Mouse (Mus musculus): ENCODE results near the gene Olfr71. TPM values are rescaled to one million over a fixed set of nuclear protein-coding genes. Genes with fewer than 3 reads are reported as not detected.
A peak's percentile ranks its signal among the peaks of the same experiment; 100 is the strongest.

Olfr71 gene
- polyA plus RNA-seq, 1 experiment from 2014 or later, result 0.09 TPM

- no peak overlapping the region for H3K27ac ChIP-seq (ENCODE audit: low read length)
- no peaks in the 10 kb centered on the region for H3K9me3 ChIP-seq (ENCODE audit: control insufficient read depth, low read depth, low read length)
- no peaks in the 10 kb centered on the region for H3K4me1 ChIP-seq (ENCODE audit: control insufficient read depth, insufficient read depth, low read length)
- ATAC-seq (ENCODE audit: insufficient number of reproducible peaks, insufficient read depth, low FRiP score, low read depth), result no peak
- peaks cover 27% of the 10 kb centered on the region for H3K36me3 ChIP-seq (ENCODE audit: control insufficient read depth, insufficient read depth, low read length)
- H3K9ac ChIP-seq (replicated peaks; ENCODE audit: low read depth, low read length), result no peak overlapping the region
- WGBS, result 85% methylated on average over 7 of the region's 7 CpGs
- no peak overlapping the region for H3K4me2 ChIP-seq (replicated peaks; ENCODE audit: low read depth, low read length)
- no peak overlapping the region for H3K4me3 ChIP-seq (ENCODE audit: low read depth, low read length)
- no peaks in the 10 kb centered on the region for H3K27me3 ChIP-seq (ENCODE audit: control insufficient read depth, insufficient read depth, low read length)
These were observed 30.5 kb downstream of the Olfr71 start for GRCm38 (mm10) chr4:43679416-43680043.

- Histone ChIP-seq H3K4me3 (ENCODE audit: low read depth, low read length) (no peak overlapping the region), H3K27ac (ENCODE audit: low read length) (no peak overlapping the region), H3K36me3 (ENCODE audit: control insufficient read depth, insufficient read depth, low read length) (peaks cover 29% of the 10 kb centered on the region), H3K9me3 (ENCODE audit: control insufficient read depth, low read depth, low read length) (no peaks in the 10 kb centered on the region), H3K27me3 (ENCODE audit: control insufficient read depth, insufficient read depth, low read length) (no peaks in the 10 kb centered on the region), H3K4me1 (ENCODE audit: control insufficient read depth, insufficient read depth, low read length) (no peaks in the 10 kb centered on the region), H3K9ac (replicated peaks; ENCODE audit: low read depth, low read length) (no peak overlapping the region), H3K4me2 (replicated peaks; ENCODE audit: low read depth, low read length) (no peak overlapping the region)
- ATAC-seq (ENCODE audit: insufficient number of reproducible peaks, insufficient read depth, low FRiP score, low read depth), result no peak
- WGBS, result 88% methylated on average over 6 of the region's 6 CpGs
These were observed 31.5 kb downstream of the Olfr71 start for GRCm38 (mm10) chr4:43678541-43678940.

- WGBS, result 79% methylated on average over 4 of the region's 4 CpGs
- 0 out of 2 replicates have a peak, but pooled peaks cover 3% of the 10 kb centered on the region for H3K4me1 ChIP-seq (ENCODE audit: control insufficient read depth, insufficient read depth, low read length)
These were observed 34.4 kb downstream of the Olfr71 start for GRCm38 (mm10) chr4:43675608-43676007.

GRCm38 (mm10) chr4:43674974-43675373 is 35.1 kb downstream of the Olfr71 start:
- H3K27ac ChIP-seq (ENCODE audit: low read length), result no peak overlapping the region
- WGBS, result 69% methylated on average over 5 of the region's 5 CpGs
- no peak overlapping the region for H3K4me3 ChIP-seq (ENCODE audit: low read depth, low read length)
- H3K4me1 ChIP-seq (ENCODE audit: control insufficient read depth, insufficient read depth, low read length), result peaks cover 5% of the 10 kb centered on the region; the same call in 1 of the 2 replicates
- H3K27me3 ChIP-seq (ENCODE audit: control insufficient read depth, insufficient read depth, low read length), result no peaks in the 10 kb centered on the region
- no peak overlapping the region for H3K4me2 ChIP-seq (replicated peaks; ENCODE audit: low read depth, low read length)
- H3K9ac ChIP-seq (replicated peaks; ENCODE audit: low read depth, low read length), result no peak overlapping the region
- no peaks in the 10 kb centered on the region for H3K9me3 ChIP-seq (ENCODE audit: control insufficient read depth, low read depth, low read length)
- H3K36me3 ChIP-seq (ENCODE audit: control insufficient read depth, insufficient read depth, low read length), result peaks cover 17% of the 10 kb centered on the region
- ATAC-seq (ENCODE audit: insufficient number of reproducible peaks, insufficient read depth, low FRiP score, low read depth), result no peak

More at GRCm38 (mm10) chr4:43675608-43676007, 34.4 kb downstream of the Olfr71 start:
- H3K9ac ChIP-seq (replicated peaks; ENCODE audit: low read depth, low read length), result no peak overlapping the region
- no peak for ATAC-seq (ENCODE audit: insufficient number of reproducible peaks, insufficient read depth, low FRiP score, low read depth)
- no peaks in the 10 kb centered on the region for H3K9me3 ChIP-seq (ENCODE audit: control insufficient read depth, low read depth, low read length)
- no peak overlapping the region for H3K27ac ChIP-seq (ENCODE audit: low read length)
- H3K4me2 ChIP-seq (replicated peaks; ENCODE audit: low read depth, low read length), result no peak overlapping the region
- no peaks in the 10 kb centered on the region for H3K27me3 ChIP-seq (ENCODE audit: control insufficient read depth, insufficient read depth, low read length)
- H3K36me3 ChIP-seq (ENCODE audit: control insufficient read depth, insufficient read depth, low read length), result peaks cover 17% of the 10 kb centered on the region
- no peak overlapping the region for H3K4me3 ChIP-seq (ENCODE audit: low read depth, low read length)

GRCm38 (mm10) chr4:43673703-43674102 is 36.4 kb downstream of the Olfr71 start:
- no peak for ATAC-seq (ENCODE audit: insufficient number of reproducible peaks, insufficient read depth, low FRiP score, low read depth)
- no peaks in the 10 kb centered on the region for H3K9me3 ChIP-seq (ENCODE audit: control insufficient read depth, low read depth, low read length)
- H3K27ac ChIP-seq (ENCODE audit: low read length), result no peak overlapping the region
- no peak overlapping the region for H3K4me2 ChIP-seq (replicated peaks; ENCODE audit: low read depth, low read length)
- no peaks in the 10 kb centered on the region for H3K27me3 ChIP-seq (ENCODE audit: control insufficient read depth, insufficient read depth, low read length)
- H3K4me1 ChIP-seq (ENCODE audit: control insufficient read depth, insufficient read depth, low read length), result peaks cover 10% of the 10 kb centered on the region; the same call in 1 of the 2 replicates
- peaks cover 17% of the 10 kb centered on the region for H3K36me3 ChIP-seq (ENCODE audit: control insufficient read depth, insufficient read depth, low read length)
- H3K4me3 ChIP-seq (ENCODE audit: low read depth, low read length), result no peak overlapping the region
- no peak overlapping the region for H3K9ac ChIP-seq (replicated peaks; ENCODE audit: low read depth, low read length)
- 74% methylated on average over 8 of the region's 8 CpGs for WGBS

GRCm38 (mm10) chr4:43672070-43672469 is 38.0 kb downstream of the Olfr71 start:
- WGBS, result 9% methylated on average over 2 of the region's 2 CpGs
- no peak overlapping the region for H3K9ac ChIP-seq (replicated peaks; ENCODE audit: low read depth, low read length)
- H3K4me3 ChIP-seq (ENCODE audit: low read depth, low read length), result no peak overlapping the region
- no peak overlapping the region for H3K4me2 ChIP-seq (replicated peaks; ENCODE audit: low read depth, low read length)
- H3K27ac ChIP-seq (ENCODE audit: low read length), result no peak overlapping the region
- peaks cover 13% of the 10 kb centered on the region; the same call in 1 of the 2 replicates for H3K4me1 ChIP-seq (ENCODE audit: control insufficient read depth, insufficient read depth, low read length)
- H3K36me3 ChIP-seq (ENCODE audit: control insufficient read depth, insufficient read depth, low read length), result peaks cover 10% of the 10 kb centered on the region; the same call in 1 of the 2 replicates
- no peaks in the 10 kb centered on the region for H3K9me3 ChIP-seq (ENCODE audit: control insufficient read depth, low read depth, low read length)
- no peak for ATAC-seq (ENCODE audit: insufficient number of reproducible peaks, insufficient read depth, low FRiP score, low read depth)
- no peaks in the 10 kb centered on the region for H3K27me3 ChIP-seq (ENCODE audit: control insufficient read depth, insufficient read depth, low read length)

- peaks cover 13% of the 10 kb centered on the region; the same call in 1 of the 2 replicates for H3K4me1 ChIP-seq (ENCODE audit: control insufficient read depth, insufficient read depth, low read length)
- H3K4me3 ChIP-seq (ENCODE audit: low read depth, low read length), result peak overlapping the region; percentile 85
- H3K4me2 ChIP-seq (replicated peaks; ENCODE audit: low read depth, low read length), result peak overlapping the region; percentile 79
- peak; percentile 76 for ATAC-seq (ENCODE audit: insufficient number of reproducible peaks, insufficient read depth, low FRiP score, low read depth)
- 0 out of 2 replicates have a peak, but pooled peaks cover 4% of the 10 kb centered on the region for H3K27me3 ChIP-seq (ENCODE audit: control insufficient read depth, insufficient read depth, low read length)
- WGBS, result 0% methylated on average over 14 of the region's 25 CpGs
- H3K9ac ChIP-seq (replicated peaks; ENCODE audit: low read depth, low read length), result peak overlapping the region; percentile 89
- no peaks in the 10 kb centered on the region for H3K9me3 ChIP-seq (ENCODE audit: control insufficient read depth, low read depth, low read length)
- peaks cover under 1% of the 10 kb centered on the region; the same call in 1 of the 2 replicates for H3K36me3 ChIP-seq (ENCODE audit: control insufficient read depth, insufficient read depth, low read length)
- H3K27ac ChIP-seq (ENCODE audit: low read length), result peak overlapping the region; percentile 48; the same call in 1 of the 2 replicates
These were observed 40.6 kb downstream of the Olfr71 start for GRCm38 (mm10) chr4:43669428-43669794.

- peak; percentile 91 for ATAC-seq (ENCODE audit: insufficient number of reproducible peaks, insufficient read depth, low FRiP score, low read depth)
- Histone ChIP-seq H3K4me1 (ENCODE audit: control insufficient read depth, insufficient read depth, low read length) (peaks cover 13% of the 10 kb centered on the region; the same call in 1 of the 2 replicates), H3K27me3 (ENCODE audit: control insufficient read depth, insufficient read depth, low read length) (0 out of 2 replicates have a peak, but pooled peaks cover 4% of the 10 kb centered on the region), H3K27ac (ENCODE audit: low read length) (peak within 1 kb of the TSS; percentile 48; the same call in 1 of the 2 replicates), H3K9ac (replicated peaks; ENCODE audit: low read depth, low read length) (peak within 1 kb of the TSS; percentile 89), H3K4me3 (ENCODE audit: low read depth, low read length) (peak within 1 kb of the TSS; percentile 85), H3K36me3 (ENCODE audit: control insufficient read depth, insufficient read depth, low read length) (no peaks in the 10 kb centered on the region), H3K4me2 (replicated peaks; ENCODE audit: low read depth, low read length) (peak within 1 kb of the TSS; percentile 79), H3K9me3 (ENCODE audit: control insufficient read depth, low read depth, low read length) (no peaks in the 10 kb centered on the region)
- WGBS, result 2% methylated on average over 36 of the region's 41 CpGs
These were observed 41.1 kb downstream of the Olfr71 start, which contains the start of the genes Tmem8b and Fam221b for GRCm38 (mm10) chr4:43668782-43669427. Gene Tmem8b (plus strand): TSS chr4:43668971. Gene Fam221b (minus strand): TSS chr4:43669145.

Data from stomach, embryonic 14.5 days (tissue).